Mouse (Mus musculus): ENCODE measurements at regions not wholly inside any gene's neighbourhood (a gene's known extent, or its start where the extent isn't known, plus 50 kb on each side); places are given as distances from the start of the nearest gene placed in this dataset.

DNA sequence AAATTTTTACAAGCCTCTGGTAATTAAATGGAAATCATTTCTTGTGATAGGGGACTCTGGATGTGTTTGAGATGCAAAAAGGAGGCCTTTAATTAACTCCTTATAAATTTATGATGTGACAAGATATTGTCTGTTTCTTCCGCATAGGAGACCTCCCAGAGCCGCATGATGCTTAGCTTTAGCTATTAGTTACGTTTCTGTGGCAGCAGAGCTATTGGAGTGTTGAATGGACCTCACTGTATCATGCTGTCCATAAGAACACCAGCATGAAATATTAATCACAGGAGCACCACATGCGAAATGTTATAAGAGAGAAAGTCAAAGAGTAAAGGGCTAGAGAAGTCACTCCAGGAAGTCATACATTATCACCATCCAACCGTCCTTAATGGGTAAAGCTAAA lies 495.3 kb upstream of the Robo1 start:
- ATAC-seq (replicated peaks; ENCODE audit: low FRiP score): no peak
- H3K4me2 ChIP-seq: no peak overlapping the region
- H3K27me3 ChIP-seq: no peaks in the 10 kb centered on the region
- no peaks in the 10 kb centered on the region for H3K36me3 ChIP-seq
- H3K9ac ChIP-seq: no peak overlapping the region
- H3K27ac ChIP-seq: no peak overlapping the region
- H3K4me3 ChIP-seq (replicated peaks): no peak overlapping the region
- H3K9me3 ChIP-seq (replicated peaks): no peaks in the 10 kb centered on the region
- WGBS: 53% methylated on average over 5 of the region's 5 CpGs
- no peaks in the 10 kb centered on the region for H3K4me1 ChIP-seq

DNA sequence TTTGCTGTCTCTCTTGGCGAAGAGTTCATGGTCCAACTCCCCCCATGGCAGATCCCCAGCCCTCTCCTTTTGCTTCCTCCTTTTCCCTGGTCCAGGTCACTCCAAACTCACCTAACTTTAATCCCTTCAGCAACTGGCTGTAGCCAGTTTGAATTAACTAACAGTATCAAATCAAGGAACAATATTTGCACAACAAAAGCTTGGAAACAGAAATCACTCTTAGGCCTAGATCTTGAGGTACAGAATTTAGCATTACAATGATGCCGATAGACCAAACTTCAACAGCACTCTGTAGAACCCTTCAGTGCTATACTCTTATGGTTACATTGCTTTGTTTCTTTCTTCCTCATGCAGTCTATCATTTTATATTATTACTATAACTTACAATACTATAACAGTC lies 472.8 kb upstream of the Robo1 start:
- no peak overlapping the region for H3K4me3 ChIP-seq (replicated peaks)
- no peaks in the 10 kb centered on the region for H3K27me3 ChIP-seq
- no peak overlapping the region for H3K9ac ChIP-seq
- H3K36me3 ChIP-seq: no peaks in the 10 kb centered on the region
- no peak for ATAC-seq (replicated peaks; ENCODE audit: low FRiP score)
- H3K4me2 ChIP-seq: no peak overlapping the region
- H3K4me1 ChIP-seq: no peaks in the 10 kb centered on the region
- H3K27ac ChIP-seq: no peak overlapping the region
- no peaks in the 10 kb centered on the region for H3K9me3 ChIP-seq (replicated peaks)
- WGBS: 86% methylated on average over 2 of the region's 2 CpGs

DNA sequence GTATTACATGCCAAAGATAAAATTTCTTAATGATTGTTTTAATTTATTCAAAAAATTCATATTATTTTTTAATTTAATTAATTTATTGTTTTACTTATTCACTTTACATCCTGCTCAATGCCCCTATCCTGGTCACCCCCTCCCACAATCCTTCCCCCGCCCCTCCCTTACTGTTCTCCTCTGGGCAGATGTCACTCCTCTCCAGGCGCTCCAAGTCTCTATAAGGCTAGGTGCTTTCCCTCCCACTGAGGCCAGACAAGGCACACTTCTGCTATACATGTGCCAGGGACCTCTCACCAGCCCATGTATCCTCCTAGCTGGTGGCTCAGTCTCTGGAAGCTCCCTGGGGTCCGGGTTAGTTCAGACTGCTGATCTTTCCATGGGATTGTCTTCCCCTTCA lies 458.0 kb upstream of the Robo1 start:
- Histone ChIP-seq H3K27me3 (no peaks in the 10 kb centered on the region), H3K9me3 (replicated peaks) (no peaks in the 10 kb centered on the region), H3K9ac (no peak overlapping the region), H3K4me3 (replicated peaks) (no peak overlapping the region), H3K27ac (no peak overlapping the region), H3K4me1 (no peaks in the 10 kb centered on the region), H3K36me3 (no peaks in the 10 kb centered on the region), H3K4me2 (no peak overlapping the region)
- no peak for ATAC-seq (replicated peaks; ENCODE audit: low FRiP score)
- WGBS: 89% methylated on average over 3 of the region's 3 CpGs

DNA sequence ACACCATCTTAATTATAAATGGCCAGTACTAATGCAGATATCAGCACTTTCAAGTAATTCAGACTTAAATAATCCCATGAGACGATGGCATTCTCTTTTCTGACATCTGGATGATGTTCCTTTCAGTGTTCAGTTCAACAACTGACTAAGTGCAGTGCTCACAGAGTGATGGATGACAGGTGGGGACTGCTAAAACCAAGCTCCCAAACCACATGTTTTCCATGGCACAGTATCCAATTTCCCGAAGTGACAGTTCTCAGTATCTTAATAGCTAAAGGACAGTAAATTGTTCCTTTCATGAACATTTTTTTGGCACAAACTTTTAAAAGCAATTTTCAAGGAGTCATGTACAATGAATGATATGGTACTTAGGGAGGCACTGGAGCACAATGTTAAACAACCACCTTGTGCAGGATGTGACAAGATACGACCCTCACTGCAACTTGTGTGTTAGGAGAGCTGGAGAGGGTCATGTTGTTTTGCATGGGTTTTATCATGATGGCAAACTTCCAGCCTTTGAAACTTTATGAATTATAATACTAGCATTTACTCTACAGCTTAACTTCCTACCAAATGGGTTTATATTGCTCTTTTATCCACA lies 456.4 kb upstream of the Robo1 start:
- H3K36me3 ChIP-seq: no peaks in the 10 kb centered on the region
- no peak overlapping the region for H3K9ac ChIP-seq
- peak; percentile 90 for ATAC-seq (replicated peaks; ENCODE audit: low FRiP score)
- no peak overlapping the region for H3K4me3 ChIP-seq (replicated peaks)
- H3K4me1 ChIP-seq: no peaks in the 10 kb centered on the region
- no peak overlapping the region for H3K27ac ChIP-seq
- H3K27me3 ChIP-seq: no peaks in the 10 kb centered on the region
- 21% methylated on average over 3 of the region's 3 CpGs for WGBS
- no peak overlapping the region for H3K4me2 ChIP-seq
- H3K9me3 ChIP-seq (replicated peaks): no peaks in the 10 kb centered on the region

DNA sequence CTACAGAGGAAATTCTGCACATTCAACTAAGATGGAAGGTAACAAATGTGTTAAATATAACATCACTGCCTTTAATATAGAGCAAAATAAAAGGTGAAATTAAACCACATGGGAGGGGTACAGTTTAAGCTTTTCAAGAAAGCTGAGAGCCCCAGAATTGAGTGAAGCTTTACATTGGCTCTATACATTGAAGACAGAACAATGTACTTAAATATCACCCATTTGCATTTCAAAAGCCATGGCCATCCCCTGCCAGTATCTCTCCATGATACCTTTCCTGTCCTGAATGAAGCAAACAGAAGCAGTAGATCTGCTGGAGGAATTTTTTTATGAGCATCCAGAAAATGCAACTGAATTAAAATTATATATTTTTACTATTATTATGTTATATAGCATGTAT lies 450.2 kb upstream of the Robo1 start:
- ATAC-seq (replicated peaks; ENCODE audit: low FRiP score): no peak
- no peaks in the 10 kb centered on the region for H3K27me3 ChIP-seq
- no peak overlapping the region for H3K27ac ChIP-seq

DNA sequence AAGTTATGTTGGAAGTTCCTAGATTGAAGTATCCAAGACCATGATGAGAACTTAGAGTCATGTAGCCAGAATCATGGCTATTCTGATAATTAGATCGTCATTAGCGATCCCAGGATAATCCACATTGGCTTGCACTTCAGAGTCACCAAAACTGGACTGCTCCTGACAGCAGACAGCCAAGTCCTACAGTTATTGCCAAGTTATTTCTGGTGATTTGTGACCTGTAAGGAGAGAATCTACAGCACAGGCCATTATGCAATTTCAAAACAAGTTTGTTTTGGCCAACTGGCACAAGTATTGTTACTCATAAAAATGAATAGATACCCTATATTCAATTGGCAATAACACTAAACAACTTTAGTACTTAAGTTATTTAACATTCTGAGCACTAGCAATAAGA lies 447.9 kb upstream of the Robo1 start:
- no peaks in the 10 kb centered on the region for H3K9me3 ChIP-seq (replicated peaks)
- no peak for ATAC-seq (replicated peaks; ENCODE audit: low FRiP score)
- no peak overlapping the region for H3K27ac ChIP-seq
- 97% methylated on average over 2 of the region's 2 CpGs for WGBS
- H3K36me3 ChIP-seq: no peaks in the 10 kb centered on the region
- no peak overlapping the region for H3K4me3 ChIP-seq (replicated peaks)
- H3K4me1 ChIP-seq: no peaks in the 10 kb centered on the region
- no peaks in the 10 kb centered on the region for H3K27me3 ChIP-seq
- no peak overlapping the region for H3K4me2 ChIP-seq
- H3K9ac ChIP-seq: no peak overlapping the region

More for the DNA sequence above, 450.2 kb upstream of the Robo1 start:
- H3K4me2 ChIP-seq: no peak overlapping the region
- H3K9me3 ChIP-seq (replicated peaks): no peaks in the 10 kb centered on the region
- H3K4me1 ChIP-seq: no peaks in the 10 kb centered on the region
- H3K36me3 ChIP-seq: no peaks in the 10 kb centered on the region
- H3K4me3 ChIP-seq (replicated peaks): no peak overlapping the region
- no peak overlapping the region for H3K9ac ChIP-seq

DNA sequence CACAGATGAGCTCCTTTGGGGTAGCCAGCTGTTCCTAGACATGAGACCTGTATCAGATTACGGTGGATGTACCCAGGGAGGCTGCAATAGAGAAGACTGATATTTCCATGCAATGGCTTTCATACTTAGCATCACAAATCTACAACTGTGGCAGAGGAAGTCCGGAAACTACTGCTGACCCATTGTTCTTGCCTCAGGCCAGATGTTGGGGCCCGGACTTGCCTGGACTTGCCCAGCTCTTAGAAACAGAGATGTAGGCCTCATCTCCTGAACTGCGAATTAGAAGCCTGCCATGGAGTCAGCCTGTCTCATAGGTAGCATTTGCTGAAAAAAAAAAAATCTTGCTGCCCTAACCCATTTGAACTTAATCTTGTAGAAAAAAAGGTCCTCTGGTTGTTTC lies 422.4 kb upstream of the Robo1 start:
- H3K27ac ChIP-seq: no peak overlapping the region
- H3K9me3 ChIP-seq (replicated peaks): no peaks in the 10 kb centered on the region
- H3K36me3 ChIP-seq: no peaks in the 10 kb centered on the region
- H3K27me3 ChIP-seq: no peaks in the 10 kb centered on the region
- no peak overlapping the region for H3K4me2 ChIP-seq
- no peak for ATAC-seq (replicated peaks; ENCODE audit: low FRiP score)
- H3K4me3 ChIP-seq (replicated peaks): no peak overlapping the region
- WGBS: 82% methylated on average over 4 of the region's 4 CpGs
- no peak overlapping the region for H3K9ac ChIP-seq
- H3K4me1 ChIP-seq: no peaks in the 10 kb centered on the region

DNA sequence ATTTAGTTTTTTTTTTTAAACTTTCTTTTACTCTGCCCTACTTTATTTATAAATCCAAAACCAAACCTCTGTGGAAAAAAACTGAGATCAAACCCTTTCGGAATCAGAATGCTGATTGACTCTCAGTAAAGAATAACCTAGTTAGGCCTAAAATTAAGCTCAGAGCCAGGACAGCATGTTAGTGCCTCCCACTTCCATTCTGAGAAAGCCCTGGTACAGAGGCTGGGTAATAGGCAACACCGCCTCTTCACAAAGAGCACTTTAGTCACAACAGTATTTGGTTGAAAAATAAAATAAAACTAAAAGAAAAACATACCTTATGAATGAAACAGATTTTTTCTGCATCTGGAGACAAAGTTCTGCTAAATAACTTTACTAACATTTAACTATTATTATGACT lies 418.4 kb upstream of the Robo1 start:
- Histone ChIP-seq H3K4me3 (replicated peaks) (no peak overlapping the region), H3K9ac (no peak overlapping the region), H3K27me3 (no peaks in the 10 kb centered on the region), H3K4me2 (no peak overlapping the region), H3K9me3 (replicated peaks) (no peaks in the 10 kb centered on the region), H3K36me3 (no peaks in the 10 kb centered on the region), H3K27ac (no peak overlapping the region), H3K4me1 (no peaks in the 10 kb centered on the region)
- 90% methylated on average over 2 of the region's 2 CpGs for WGBS
- ATAC-seq (replicated peaks; ENCODE audit: low FRiP score): no peak

DNA sequence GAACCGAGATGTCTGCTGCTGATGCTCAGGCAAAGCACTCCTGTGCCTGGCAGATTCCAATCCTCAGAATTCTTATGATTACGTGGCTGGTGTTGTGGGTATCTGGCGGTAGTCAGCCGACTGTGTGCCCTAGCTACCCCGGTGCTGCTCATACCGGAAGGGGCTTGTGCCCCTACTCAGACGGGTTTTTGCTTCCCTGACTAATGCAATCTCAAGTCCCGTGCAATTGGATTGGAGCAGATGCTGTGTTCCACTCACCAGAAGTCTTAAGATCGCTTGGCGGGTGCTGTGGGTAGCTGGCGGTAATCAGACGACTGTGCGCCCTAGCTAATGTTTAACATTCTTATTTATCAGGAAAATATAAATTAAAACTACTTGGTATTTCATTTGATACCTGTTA lies 385.0 kb upstream of the Robo1 start:
- no peak overlapping the region for H3K9ac ChIP-seq
- H3K27ac ChIP-seq: no peak overlapping the region
- H3K4me1 ChIP-seq: no peaks in the 10 kb centered on the region
- ATAC-seq (replicated peaks; ENCODE audit: low FRiP score): no peak
- H3K36me3 ChIP-seq: no peaks in the 10 kb centered on the region
- no peak overlapping the region for H3K4me2 ChIP-seq
- H3K4me3 ChIP-seq (replicated peaks): no peak overlapping the region
- no peaks in the 10 kb centered on the region for H3K27me3 ChIP-seq
- 96% methylated on average over 13 of the region's 13 CpGs for WGBS
- no peaks in the 10 kb centered on the region for H3K9me3 ChIP-seq (replicated peaks)

DNA sequence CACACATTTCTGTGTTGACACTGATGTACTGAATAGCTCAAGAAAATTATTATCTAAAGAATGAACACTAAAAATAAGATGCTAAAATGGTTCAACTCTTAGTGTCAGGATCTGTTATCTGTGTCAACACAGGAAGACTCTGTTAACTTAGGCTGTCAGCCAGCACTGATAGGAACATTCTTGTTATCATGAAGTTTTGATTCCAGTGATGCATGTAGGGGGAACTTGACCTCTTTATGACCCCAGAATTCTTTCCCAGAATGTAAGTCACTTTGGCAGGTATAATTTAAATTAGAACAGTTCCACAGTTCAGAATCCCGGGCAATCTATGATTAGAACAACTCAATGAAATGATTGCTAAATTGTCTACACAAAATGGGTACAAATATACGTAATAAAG lies 363.9 kb upstream of the Robo1 start:
- Histone ChIP-seq H3K4me3 (replicated peaks) (no peak overlapping the region), H3K9ac (no peak overlapping the region), H3K36me3 (no peaks in the 10 kb centered on the region), H3K4me2 (no peak overlapping the region), H3K9me3 (replicated peaks) (no peaks in the 10 kb centered on the region), H3K4me1 (no peaks in the 10 kb centered on the region), H3K27ac (no peak overlapping the region), H3K27me3 (no peaks in the 10 kb centered on the region)
- 47% methylated on average over 2 of the region's 2 CpGs for WGBS
- ATAC-seq (replicated peaks; ENCODE audit: low FRiP score): peak; percentile 46; the same call in 1 of the 2 replicates

DNA sequence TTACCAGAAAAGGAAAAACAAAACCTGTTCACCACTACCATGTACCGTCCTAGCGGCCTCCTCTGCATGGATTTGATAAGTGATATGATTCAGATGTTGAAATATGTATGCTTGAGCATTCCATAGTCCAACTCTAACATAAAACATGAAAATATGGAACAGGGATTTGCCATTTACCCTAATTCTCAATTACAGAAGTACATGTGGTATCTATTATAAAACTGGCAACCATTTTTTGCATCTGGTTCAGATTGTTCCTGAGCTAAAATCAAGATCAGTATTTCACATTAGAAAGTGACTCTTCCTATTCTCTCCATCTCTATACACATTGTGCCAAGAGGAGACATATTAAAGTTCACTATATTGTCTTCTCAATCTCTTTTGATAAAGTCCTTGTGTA lies 363.3 kb upstream of the Robo1 start:
- no peak overlapping the region for H3K4me3 ChIP-seq (replicated peaks)
- no peak overlapping the region for H3K4me2 ChIP-seq
- no peaks in the 10 kb centered on the region for H3K36me3 ChIP-seq
- H3K9ac ChIP-seq: no peak overlapping the region
- H3K27ac ChIP-seq: no peak overlapping the region
- H3K9me3 ChIP-seq (replicated peaks): no peaks in the 10 kb centered on the region
- no peak for ATAC-seq (replicated peaks; ENCODE audit: low FRiP score)
- WGBS: 75% methylated on average over 2 of the region's 2 CpGs
- no peaks in the 10 kb centered on the region for H3K27me3 ChIP-seq
- H3K4me1 ChIP-seq: no peaks in the 10 kb centered on the region

DNA sequence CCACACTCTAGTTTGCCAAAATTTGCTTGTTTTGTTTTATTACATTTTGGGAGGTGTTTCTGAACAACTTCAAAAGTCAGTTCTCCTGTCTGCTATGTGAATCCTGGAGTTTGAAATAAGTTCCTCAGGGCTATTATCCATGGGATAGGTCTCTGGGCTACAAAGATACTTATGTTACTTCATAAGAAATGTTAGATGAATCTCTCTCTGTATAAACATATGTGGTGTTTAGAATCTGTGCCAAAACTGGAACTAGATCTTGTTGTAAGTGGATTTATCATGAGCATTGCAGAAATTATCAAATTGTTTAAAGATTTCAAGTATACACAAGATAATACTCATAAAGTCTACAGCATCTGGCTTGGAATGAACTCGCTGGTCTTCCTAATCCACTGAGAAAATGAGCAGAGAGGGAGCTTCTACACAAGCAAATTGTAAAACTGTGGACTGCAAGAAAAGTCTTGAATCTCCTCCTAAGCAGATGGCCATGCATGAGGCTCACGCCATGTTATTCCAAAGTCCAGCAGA lies 355.2 kb upstream of the Robo1 start:
- WGBS: 79% methylated on average over 2 of the region's 2 CpGs
- no peak overlapping the region for H3K4me3 ChIP-seq (replicated peaks)
- H3K36me3 ChIP-seq: no peaks in the 10 kb centered on the region
- H3K4me1 ChIP-seq: no peaks in the 10 kb centered on the region
- ATAC-seq (replicated peaks; ENCODE audit: low FRiP score): no peak
- H3K4me2 ChIP-seq: no peak overlapping the region
- no peaks in the 10 kb centered on the region for H3K27me3 ChIP-seq
- no peak overlapping the region for H3K27ac ChIP-seq
- H3K9ac ChIP-seq: no peak overlapping the region
- no peaks in the 10 kb centered on the region for H3K9me3 ChIP-seq (replicated peaks)

DNA sequence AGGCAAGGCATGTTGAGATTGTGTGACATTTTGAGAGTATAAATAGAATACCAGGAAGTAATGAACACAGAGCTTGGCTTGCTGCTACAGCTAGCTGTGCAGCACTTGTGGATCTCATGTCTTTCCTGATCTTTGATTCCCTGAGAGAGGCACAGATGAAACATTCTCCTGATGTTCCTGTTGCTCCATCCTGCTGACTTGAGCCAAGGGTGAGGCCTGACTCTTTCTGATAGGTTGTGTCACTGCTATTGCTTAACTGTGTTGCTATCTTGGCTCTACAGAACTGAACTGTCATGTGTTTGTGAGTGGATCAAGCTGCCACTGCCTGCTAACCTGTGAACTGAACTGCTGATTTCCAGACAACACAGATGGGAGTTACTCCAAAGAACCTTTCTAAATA lies 344.5 kb upstream of the Robo1 start:
- Histone ChIP-seq H3K9me3 (replicated peaks) (no peaks in the 10 kb centered on the region), H3K4me3 (replicated peaks) (no peak overlapping the region), H3K27me3 (no peaks in the 10 kb centered on the region), H3K4me1 (no peaks in the 10 kb centered on the region), H3K36me3 (no peaks in the 10 kb centered on the region), H3K27ac (no peak overlapping the region), H3K9ac (no peak overlapping the region), H3K4me2 (no peak overlapping the region)
- ATAC-seq (replicated peaks; ENCODE audit: low FRiP score): no peak
